Mouse (Mus musculus) megakaryocyte, adult 5-6 weeks (primary cell): ENCODE data around the gene Cyp11a1. TPM values are rescaled to one million over a fixed set of nuclear protein-coding genes. Genes with fewer than 3 reads are reported as not detected.

Experiments used
- ATAC-seq: 2 replicates; pipeline ENCODE4 v1.8.0; 2016; ENCODE audit warnings: mild to moderate bottlenecking, inconsistent platforms; ENCODE audit not compliant: poor library complexity, severe bottlenecking
- total RNA-seq, 2 experiments: library from RNA; stranded (forward) in 1 of 2; stranded (reverse) in 1 of 2; fragments of 153-499, 151-499 nt in 1 of 2; fragments of 221-1000, 200-1000 nt in 1 of 2; gene quantifications; 2 replicates each; pipeline versions ENCODE4 v1.2.3 to v1.2.4; 2015 to 2017

Cyp11a1 gene
- total RNA-seq, 2 experiments from 2014 or later, result 8.3 to 9.2 TPM

GRCm38 (mm10) chr9:58038500-58039168 is 32.4 kb downstream of the Cyp11a1 start:
- ATAC-seq, result peak; percentile 76

GRCm38 (mm10) chr9:58040977-58041376 is 34.8 kb downstream of the Cyp11a1 start:
- no peak for ATAC-seq

GRCm38 (mm10) chr9:58042391-58042790 is 36.2 kb downstream of the Cyp11a1 start:
- no peak for ATAC-seq

- no peak for ATAC-seq
Observed at GRCm38 (mm10) chr9:58043496-58044017, 37.3 kb downstream of the Cyp11a1 start.

- ATAC-seq, result no peak
Observed at GRCm38 (mm10) chr9:58044828-58045227, 38.6 kb downstream of the Cyp11a1 start.

- no peak for ATAC-seq
Observed at GRCm38 (mm10) chr9:58045646-58046045, 39.4 kb downstream of the Cyp11a1 start.

- no peak for ATAC-seq
Observed at GRCm38 (mm10) chr9:58047061-58047460, 40.9 kb downstream of the Cyp11a1 start.

GRCm38 (mm10) chr9:58048621-58049020 is 42.4 kb downstream of the Cyp11a1 start:
- no peak for ATAC-seq

- no peak for ATAC-seq
Observed at GRCm38 (mm10) chr9:58049186-58049585, 43.0 kb downstream of the Cyp11a1 start.

GRCm38 (mm10) chr9:58049861-58050260 is 43.6 kb downstream of the Cyp11a1 start:
- no peak for ATAC-seq

- ATAC-seq, result no peak
Observed at GRCm38 (mm10) chr9:58051937-58052336, 45.7 kb downstream of the Cyp11a1 start.

GRCm38 (mm10) chr9:58053102-58053501 is 46.9 kb downstream of the Cyp11a1 start:
- ATAC-seq, result no peak

- no peak for ATAC-seq
Observed at GRCm38 (mm10) chr9:58053544-58053943, 47.3 kb downstream of the Cyp11a1 start.

GRCm38 (mm10) chr9:58054032-58054431 is 47.8 kb downstream of the Cyp11a1 start:
- ATAC-seq, result no peak

- ATAC-seq, result no peak
Observed at GRCm38 (mm10) chr9:58055666-58056065, 49.5 kb downstream of the Cyp11a1 start.

GRCm38 (mm10) chr9:58059920-58060319 is 53.7 kb downstream of the Cyp11a1 start:
- ATAC-seq, result no peak

GRCm38 (mm10) chr9:58060677-58061667 is 54.8 kb downstream of the Cyp11a1 start:
- ATAC-seq, result no peak

- ATAC-seq, result no peak
Observed at GRCm38 (mm10) chr9:58063531-58063930, 57.3 kb downstream of the Cyp11a1 start, which contains the start of gene Stra6. Gene Stra6, plus strand, starts transcription at chr9:58063788.

- ATAC-seq, result no peak
Observed at GRCm38 (mm10) chr9:58065532-58065931, 59.3 kb downstream of the Cyp11a1 start.

- no peak for ATAC-seq
Observed at GRCm38 (mm10) chr9:58065977-58066730, 59.9 kb downstream of the Cyp11a1 start.

GRCm38 (mm10) chr9:58066731-58067095 is 60.5 kb downstream of the Cyp11a1 start:
- ATAC-seq, result no peak
